Mouse (Mus musculus) forebrain, embryonic 15.5 days (tissue): ENCODE results near the gene Pde4c. TPM values are rescaled to one million over a fixed set of nuclear protein-coding genes. Genes with fewer than 3 reads are reported as not detected.
A peak's percentile ranks its signal among the peaks of the same experiment; 100 is the strongest.

Experiments
- ATAC-seq: fragments of 200-750 bp; cut with Nextera tagmentation; replicated peaks from 2 replicates; pipeline ENCODE4 v1.8.0; 2017; ENCODE audit warnings: mild to moderate bottlenecking, moderate TSS enrichment, moderate library complexity
- H3K27ac ChIP-seq: fragments of 300-500 bp; sonication (generic); replicated peaks from 2 replicates; pipeline ENCODE4 v1.5.1; 2015; ENCODE audit warnings: mild to moderate bottlenecking, inconsistent platforms
- H3K27me3 ChIP-seq: fragments of 300-500 bp; sonication (generic); 2 replicates; pipeline ENCODE4 v1.6.1; 2015; ENCODE audit warnings: inconsistent platforms
- H3K36me3 ChIP-seq: fragments of 300-500 bp; sonication (generic); 2 replicates; pipeline ENCODE4 v1.6.1; 2015; ENCODE audit warnings: mild to moderate bottlenecking, inconsistent platforms
- H3K4me1 ChIP-seq: fragments of 300-500 bp; sonication (generic); 2 replicates; pipeline ENCODE4 v1.6.1; 2015; ENCODE audit warnings: inconsistent platforms
- H3K4me2 ChIP-seq: fragments of 300-500 bp; sonication (generic); replicated peaks from 2 replicates; pipeline ENCODE4 v1.6.1; 2015; ENCODE audit warnings: mild to moderate bottlenecking, inconsistent platforms
- H3K4me3 ChIP-seq: fragments of 300-500 bp; sonication (generic); 2 replicates; pipeline ENCODE4 v1.5.1; 2015; ENCODE audit warnings: mild to moderate bottlenecking, inconsistent platforms
- H3K9ac ChIP-seq: fragments of 300-500 bp; sonication (generic); replicated peaks from 2 replicates; pipeline ENCODE4 v1.6.1; 2015; ENCODE audit warnings: mild to moderate bottlenecking, inconsistent platforms
- H3K9me3 ChIP-seq: fragments of 300-500 bp; sonication (generic); 2 replicates; pipeline ENCODE4 v1.6.1; 2016; ENCODE audit warnings: inconsistent platforms
- WGBS: fragments of 180-500 bp; shearing (Covaris S2); methylation state at CpG from one replicate; pipeline ENCODE4 v1.1.7; 2015; ENCODE audit warnings: mixed read lengths; 5-methylcytosine and 5-hydroxymethylcytosine counted together
- polyA plus RNA-seq: library from polyadenylated mRNA; unstranded; fragments of >200 nt; fragmentation: Nextera tagmentation; extraction: Ambion mirVana; gene quantifications from 2 replicates; pipeline ENCODE4 v1.2.1, GENCODE M21; 2015

Pde4c gene
- polyA plus RNA-seq, 1 experiment from 2014 or later = 0.13 TPM

- WGBS = 92% methylated on average over 6 of the region's 6 CpGs
- H3K4me2 ChIP-seq = no peak overlapping the region
These were observed 33.0 kb downstream of the Pde4c start for GRCm38 (mm10) chr8:70756476-70757040.

GRCm38 (mm10) chr8:70757523-70758307 is 34.2 kb downstream of the Pde4c start:
- Histone ChIP-seq H3K36me3 (peaks cover 23% of the 10 kb centered on the region), H3K4me2 (no peak overlapping the region), H3K4me1 (peaks cover 62% of the 10 kb centered on the region), H3K27ac (peak overlapping the region; percentile 82), H3K4me3 (no peak overlapping the region), H3K27me3 (no peaks in the 10 kb centered on the region), H3K9me3 (no peaks in the 10 kb centered on the region), H3K9ac (no peak overlapping the region)
- WGBS = 57% methylated on average over 22 of the region's 22 CpGs
- no peak for ATAC-seq

More at GRCm38 (mm10) chr8:70756476-70757040, 33.0 kb downstream of the Pde4c start:
- ATAC-seq = no peak
- H3K9me3 ChIP-seq = no peaks in the 10 kb centered on the region
- no peaks in the 10 kb centered on the region for H3K27me3 ChIP-seq
- no peak overlapping the region for H3K9ac ChIP-seq
- H3K36me3 ChIP-seq = peaks cover 23% of the 10 kb centered on the region
- H3K4me3 ChIP-seq = no peak overlapping the region
- H3K4me1 ChIP-seq = peaks cover 62% of the 10 kb centered on the region
- H3K27ac ChIP-seq = peak overlapping the region; percentile 82

- Histone ChIP-seq H3K9ac (no peak overlapping the region), H3K27me3 (no peaks in the 10 kb centered on the region), H3K36me3 (peaks cover 23% of the 10 kb centered on the region), H3K4me2 (no peak overlapping the region), H3K4me1 (peaks cover 62% of the 10 kb centered on the region), H3K4me3 (no peak overlapping the region), H3K27ac (peak overlapping the region; percentile 82), H3K9me3 (no peaks in the 10 kb centered on the region)
- no peak for ATAC-seq
- 59% methylated on average over 7 of the region's 7 CpGs for WGBS
These were observed 34.7 kb downstream of the Pde4c start for GRCm38 (mm10) chr8:70758308-70758615.

GRCm38 (mm10) chr8:70758616-70759561 is 35.4 kb downstream of the Pde4c start:
- Histone ChIP-seq H3K36me3 (peaks cover 23% of the 10 kb centered on the region), H3K9me3 (no peaks in the 10 kb centered on the region), H3K4me2 (peak overlapping the region; percentile 92; the same call in 1 of the 2 replicates), H3K4me1 (peaks cover 62% of the 10 kb centered on the region), H3K9ac (no peak overlapping the region), H3K4me3 (0 out of 2 replicates have a peak overlapping the region, but pooled peaks have one; percentile 69), H3K27ac (peak overlapping the region; percentile 82), H3K27me3 (no peaks in the 10 kb centered on the region)
- WGBS = 67% methylated on average over 19 of the region's 19 CpGs
- ATAC-seq = no peak

- Histone ChIP-seq H3K4me3 (peak overlapping the region; percentile 69), H3K9ac (peak overlapping the region; percentile 77), H3K36me3 (peaks cover 23% of the 10 kb centered on the region), H3K4me1 (peaks cover 56% of the 10 kb centered on the region), H3K27me3 (no peaks in the 10 kb centered on the region), H3K27ac (peak overlapping the region; percentile 82), H3K9me3 (no peaks in the 10 kb centered on the region), H3K4me2 (peak overlapping the region; percentile 92)
- WGBS = under 1% methylated on average over 22 of the region's 22 CpGs
- no peak for ATAC-seq
These were observed 36.8 kb downstream of the Pde4c start for GRCm38 (mm10) chr8:70760350-70760749.

- Histone ChIP-seq H3K36me3 (peaks cover 23% of the 10 kb centered on the region), H3K27ac (peak within 1 kb of the TSS; percentile 82), H3K4me2 (peak within 1 kb of the TSS; percentile 92), H3K9ac (peak within 1 kb of the TSS; percentile 77), H3K9me3 (no peaks in the 10 kb centered on the region), H3K4me1 (peaks cover 53% of the 10 kb centered on the region), H3K27me3 (no peaks in the 10 kb centered on the region), H3K4me3 (peak within 1 kb of the TSS; percentile 69)
- peak; percentile 95 for ATAC-seq
- under 1% methylated on average over 55 of the region's 55 CpGs for WGBS
These were observed 37.4 kb downstream of the Pde4c start, which contains the start of gene Mpv17l2 for GRCm38 (mm10) chr8:70760775-70761406. Gene Mpv17l2, minus strand, starts transcription at chr8:70760946.

GRCm38 (mm10) chr8:70762118-70762517 is 38.6 kb downstream of the Pde4c start:
- Histone ChIP-seq H3K36me3 (peaks cover 11% of the 10 kb centered on the region; the same call in 1 of the 2 replicates), H3K27me3 (0 out of 2 replicates have a peak, but pooled peaks cover 5% of the 10 kb centered on the region), H3K9ac (no peak overlapping the region), H3K4me3 (no peak overlapping the region), H3K4me2 (no peak overlapping the region), H3K4me1 (peaks cover 52% of the 10 kb centered on the region), H3K27ac (no peak overlapping the region), H3K9me3 (no peaks in the 10 kb centered on the region)
- ATAC-seq = no peak
- 81% methylated on average over 1 of the region's 1 CpGs for WGBS

- ATAC-seq = no peak
- Histone ChIP-seq H3K4me2 (no peak overlapping the region), H3K4me1 (peaks cover 39% of the 10 kb centered on the region), H3K9me3 (no peaks in the 10 kb centered on the region), H3K27ac (no peak overlapping the region), H3K36me3 (peaks cover 12% of the 10 kb centered on the region), H3K4me3 (no peak overlapping the region), H3K27me3 (0 out of 2 replicates have a peak, but pooled peaks cover 5% of the 10 kb centered on the region), H3K9ac (no peak overlapping the region)
- 3% methylated on average over 3 of the region's 3 CpGs for WGBS
These were observed 39.8 kb downstream of the Pde4c start for GRCm38 (mm10) chr8:70763354-70763753.

- H3K9ac ChIP-seq = no peak overlapping the region
- 0 out of 2 replicates have a peak, but pooled peaks cover 5% of the 10 kb centered on the region for H3K27me3 ChIP-seq
- H3K4me3 ChIP-seq = no peak overlapping the region
- H3K4me2 ChIP-seq = no peak overlapping the region
- H3K27ac ChIP-seq = no peak overlapping the region
- peaks cover 33% of the 10 kb centered on the region for H3K4me1 ChIP-seq
- no peaks in the 10 kb centered on the region for H3K9me3 ChIP-seq
- no peak for ATAC-seq
- H3K36me3 ChIP-seq = peaks cover 13% of the 10 kb centered on the region
- WGBS = 85% methylated on average over 8 of the region's 8 CpGs
These were observed 40.5 kb downstream of the Pde4c start for GRCm38 (mm10) chr8:70764026-70764425.

GRCm38 (mm10) chr8:70764676-70765075 is 41.2 kb downstream of the Pde4c start:
- 94% methylated on average over 13 of the region's 13 CpGs for WGBS
- H3K4me2 ChIP-seq = no peak overlapping the region
- H3K4me3 ChIP-seq = no peak overlapping the region
- H3K27ac ChIP-seq = no peak overlapping the region
- 0 out of 2 replicates have a peak, but pooled peaks cover 5% of the 10 kb centered on the region for H3K27me3 ChIP-seq
- H3K9me3 ChIP-seq = no peaks in the 10 kb centered on the region
- no peak for ATAC-seq
- H3K4me1 ChIP-seq = peaks cover 26% of the 10 kb centered on the region
- H3K9ac ChIP-seq = no peak overlapping the region
- peaks cover 18% of the 10 kb centered on the region for H3K36me3 ChIP-seq

GRCm38 (mm10) chr8:70765329-70765728 is 41.8 kb downstream of the Pde4c start:
- 86% methylated on average over 9 of the region's 9 CpGs for WGBS
- H3K4me3 ChIP-seq = 0 out of 2 replicates have a peak overlapping the region, but pooled peaks have one; percentile 19
- H3K4me2 ChIP-seq = no peak overlapping the region
- peaks cover 25% of the 10 kb centered on the region for H3K36me3 ChIP-seq
- H3K27ac ChIP-seq = no peak overlapping the region
- H3K27me3 ChIP-seq = 0 out of 2 replicates have a peak, but pooled peaks cover 5% of the 10 kb centered on the region
- ATAC-seq = no peak
- no peak overlapping the region; the same call in 1 of the 2 replicates for H3K9ac ChIP-seq
- H3K4me1 ChIP-seq = peaks cover 20% of the 10 kb centered on the region
- H3K9me3 ChIP-seq = no peaks in the 10 kb centered on the region
